Mouse (Mus musculus): ENCODE results near the gene Pet117.
"Not testable (repeated sequence)": the region's sequence is repeated elsewhere in the genome, so short reads cannot be mapped to it uniquely, and the experiment has no call there.

Pet117 gene

GRCm38 (mm10) chr2:144368400-144369019 is at the start of gene Pet117, which contains the start of gene Kat14:
Pet117 (plus strand) TSS chr2:144368996.
Kat14 (plus strand) TSS chr2:144368983.
- DNase-seq (ENCODE audit: low spot score): peak; percentile 97

GRCm38 (mm10) chr2:144324218-144324617 is 44.6 kb upstream of the Pet117 start:
- no peak for DNase-seq (ENCODE audit: low spot score)

- no peak for DNase-seq (ENCODE audit: low spot score)
These were observed 39.3 kb upstream of the Pet117 start for GRCm38 (mm10) chr2:144329451-144329850.

- no peak for DNase-seq (ENCODE audit: low spot score)
These were observed 38.9 kb upstream of the Pet117 start for GRCm38 (mm10) chr2:144329937-144330336.

- no peak for DNase-seq (ENCODE audit: low spot score)
These were observed 38.3 kb upstream of the Pet117 start for GRCm38 (mm10) chr2:144330352-144330959.

- no peak for DNase-seq (ENCODE audit: low spot score)
These were observed 37.8 kb upstream of the Pet117 start for GRCm38 (mm10) chr2:144330960-144331371.

GRCm38 (mm10) chr2:144331401-144332302 is 37.1 kb upstream of the Pet117 start, which contains the start of gene Ovol2:
Ovol2 (minus strand) TSS chr2:144332146.
- DNase-seq (ENCODE audit: low spot score): no peak

GRCm38 (mm10) chr2:144332486-144332885 is 36.3 kb upstream of the Pet117 start:
- no peak for DNase-seq (ENCODE audit: low spot score)

- DNase-seq (ENCODE audit: low spot score): no peak
These were observed 35.5 kb upstream of the Pet117 start for GRCm38 (mm10) chr2:144333138-144333842.

- no peak for DNase-seq (ENCODE audit: low spot score)
These were observed 31.6 kb upstream of the Pet117 start for GRCm38 (mm10) chr2:144337230-144337629.

GRCm38 (mm10) chr2:144337701-144338100 is 31.1 kb upstream of the Pet117 start:
- DNase-seq (ENCODE audit: low spot score): no peak

- not testable (repeated sequence) for DNase-seq (ENCODE audit: low spot score)
These were observed 30.6 kb upstream of the Pet117 start for GRCm38 (mm10) chr2:144338149-144338548.

- DNase-seq (ENCODE audit: low spot score): no peak
These were observed 25.6 kb upstream of the Pet117 start for GRCm38 (mm10) chr2:144343158-144343557.

GRCm38 (mm10) chr2:144348525-144348924 is 20.3 kb upstream of the Pet117 start:
- no peak for DNase-seq (ENCODE audit: low spot score)

- DNase-seq (ENCODE audit: low spot score): no peak
These were observed 16.0 kb upstream of the Pet117 start for GRCm38 (mm10) chr2:144352843-144353242.

GRCm38 (mm10) chr2:144369020-144369421 is 225 bp downstream of the Pet117 start:
- DNase-seq (ENCODE audit: low spot score): no peak

GRCm38 (mm10) chr2:144369511-144369910 is 715 bp downstream of the Pet117 start:
- DNase-seq (ENCODE audit: low spot score): no peak

GRCm38 (mm10) chr2:144371566-144371965 is 2.8 kb downstream of the Pet117 start:
- DNase-seq (ENCODE audit: low spot score): no peak

- DNase-seq (ENCODE audit: low spot score): no peak
These were observed 4.3 kb downstream of the Pet117 start for GRCm38 (mm10) chr2:144373063-144373462.

GRCm38 (mm10) chr2:144375063-144375703 is 6.4 kb downstream of the Pet117 start:
- no peak for DNase-seq (ENCODE audit: low spot score)

- no peak for DNase-seq (ENCODE audit: low spot score)
These were observed 12.5 kb downstream of the Pet117 start for GRCm38 (mm10) chr2:144381293-144381692.
